Mouse (Mus musculus) liver, embryonic 12.5 days (tissue): ENCODE results near the gene Gm12185. TPM values are rescaled to one million over a fixed set of nuclear protein-coding genes. Genes with fewer than 3 reads are reported as not detected.
A peak's percentile ranks its signal among the peaks of the same experiment; 100 is the strongest.
"Not testable (repeated sequence)": the region's sequence is repeated elsewhere in the genome, so short reads cannot be mapped to it uniquely, and the experiment has no call there.

Experiments
- ATAC-seq: fragments of 200-750 bp; cut with Nextera tagmentation; 2 replicates; pipeline ENCODE4 v1.8.0; 2017; ENCODE audit warnings: moderate number of reproducible peaks, mild to moderate bottlenecking, moderate library complexity
- H3K27ac ChIP-seq: fragments of 300-500 bp; sonication (generic); 2 replicates; pipeline ENCODE4 v1.5.1; 2016; ENCODE audit warnings: mild to moderate bottlenecking
- H3K27me3 ChIP-seq: fragments of 300-500 bp; sonication (generic); replicated peaks from 2 replicates; pipeline ENCODE4 v1.6.1; 2016; ENCODE audit warnings: mild to moderate bottlenecking, moderate library complexity
- H3K36me3 ChIP-seq: fragments of 300-500 bp; sonication (generic); 2 replicates; pipeline ENCODE4 v1.6.1; 2016; ENCODE audit warnings: mild to moderate bottlenecking, moderate library complexity
- H3K4me1 ChIP-seq: fragments of 300-500 bp; sonication (generic); 2 replicates; pipeline ENCODE4 v1.6.1; 2016
- H3K4me2 ChIP-seq: fragments of 300-500 bp; sonication (generic); 2 replicates; pipeline ENCODE4 v1.6.1; 2016; ENCODE audit warnings: mild to moderate bottlenecking, moderate library complexity
- H3K4me3 ChIP-seq: fragments of 300-500 bp; sonication (generic); 2 replicates; pipeline ENCODE4 v1.5.1; 2016; ENCODE audit warnings: mild to moderate bottlenecking, moderate library complexity
- H3K9ac ChIP-seq: fragments of 300-500 bp; sonication (generic); 2 replicates; pipeline ENCODE4 v1.6.1; 2016; ENCODE audit warnings: mild to moderate bottlenecking, moderate library complexity
- H3K9me3 ChIP-seq: fragments of 300-500 bp; sonication (generic); replicated peaks from 2 replicates; pipeline ENCODE4 v1.6.1; 2016; ENCODE audit warnings: mild to moderate bottlenecking, moderate library complexity
- WGBS: fragments of 180-500 bp; shearing (Covaris S2); methylation state at CpG from one replicate; pipeline ENCODE4 v1.1.7; 2016; ENCODE audit not compliant: insufficient replicate concordance; 5-methylcytosine and 5-hydroxymethylcytosine counted together
- polyA plus RNA-seq: library from polyadenylated mRNA; unstranded; fragments of >200 nt; fragmentation: Nextera tagmentation; extraction: Ambion mirVana; gene quantifications from 2 replicates; pipeline ENCODE4 v1.2.1, GENCODE M21; 2016

Gm12185 gene
- polyA plus RNA-seq, 1 experiment from 2014 or later = 0.02 TPM

GRCm38 (mm10) chr11:48978240-48978939, 13.6 kb downstream of the Gm12185 start, which contains the start of gene Olfr56:
TSS of gene Olfr56 (plus strand) at chr11:48978889.
- H3K9ac ChIP-seq, ATAC-seq, H3K4me3 ChIP-seq, H3K27me3 ChIP-seq, H3K36me3 ChIP-seq, H3K4me1 ChIP-seq, H3K27ac ChIP-seq, H3K9me3 ChIP-seq, H3K4me2 ChIP-seq: not testable (repeated sequence)
- no CpG with 5 or more reads among the region's 1 CpGs for WGBS

GRCm38 (mm10) chr11:48974686-48975085, 17.3 kb downstream of the Gm12185 start:
- not testable (repeated sequence) for H3K27me3 ChIP-seq, H3K36me3 ChIP-seq, H3K4me2 ChIP-seq, H3K4me1 ChIP-seq, H3K27ac ChIP-seq, H3K9me3 ChIP-seq, H3K9ac ChIP-seq, H3K4me3 ChIP-seq, ATAC-seq
- WGBS = no CpG with 5 or more reads among the region's 1 CpGs

- H3K4me1 ChIP-seq, H3K36me3 ChIP-seq, H3K27ac ChIP-seq, H3K9ac ChIP-seq, H3K4me3 ChIP-seq, ATAC-seq, H3K27me3 ChIP-seq, H3K9me3 ChIP-seq, H3K4me2 ChIP-seq: not testable (repeated sequence)
- 71% methylated on average over 6 of the region's 6 CpGs for WGBS
Measured at GRCm38 (mm10) chr11:48946090-48946489, 45.9 kb downstream of the Gm12185 start, which contains the start of gene Psme2b. TSS of gene Psme2b (minus strand) at chr11:48946190.

- not testable (repeated sequence) for H3K27ac ChIP-seq, ATAC-seq, H3K36me3 ChIP-seq, H3K4me1 ChIP-seq, H3K27me3 ChIP-seq, H3K9me3 ChIP-seq, H3K4me2 ChIP-seq, H3K9ac ChIP-seq, H3K4me3 ChIP-seq
Measured at GRCm38 (mm10) chr11:48939286-48939685, 52.7 kb downstream of the Gm12185 start.

- H3K27ac ChIP-seq, H3K36me3 ChIP-seq, H3K4me2 ChIP-seq, H3K9me3 ChIP-seq, H3K9ac ChIP-seq, ATAC-seq, H3K4me3 ChIP-seq, H3K4me1 ChIP-seq, H3K27me3 ChIP-seq: not testable (repeated sequence)
- no CpG with 5 or more reads among the region's 3 CpGs for WGBS
Measured at GRCm38 (mm10) chr11:48935291-48935690, 56.7 kb downstream of the Gm12185 start.

- WGBS = 45% methylated on average over 1 of the region's 1 CpGs
- H3K4me3 ChIP-seq, ATAC-seq, H3K4me2 ChIP-seq, H3K27ac ChIP-seq, H3K36me3 ChIP-seq, H3K4me1 ChIP-seq, H3K9me3 ChIP-seq, H3K9ac ChIP-seq, H3K27me3 ChIP-seq: not testable (repeated sequence)
Measured at GRCm38 (mm10) chr11:48933923-48934322, 58.1 kb downstream of the Gm12185 start.

GRCm38 (mm10) chr11:48933422-48933821, 58.6 kb downstream of the Gm12185 start:
- not testable (repeated sequence) for H3K4me3 ChIP-seq, ATAC-seq, H3K9ac ChIP-seq, H3K4me2 ChIP-seq, H3K27ac ChIP-seq, H3K27me3 ChIP-seq, H3K9me3 ChIP-seq, H3K4me1 ChIP-seq, H3K36me3 ChIP-seq
- WGBS = 57% methylated on average over 1 of the region's 1 CpGs

- H3K9ac ChIP-seq, H3K4me2 ChIP-seq, ATAC-seq, H3K36me3 ChIP-seq, H3K4me1 ChIP-seq, H3K4me3 ChIP-seq, H3K27ac ChIP-seq, H3K9me3 ChIP-seq, H3K27me3 ChIP-seq: not testable (repeated sequence)
- 94% methylated on average over 1 of the region's 1 CpGs for WGBS
Measured at GRCm38 (mm10) chr11:48928068-48928467, 64.0 kb downstream of the Gm12185 start.

- not testable (repeated sequence) for H3K36me3 ChIP-seq, H3K4me3 ChIP-seq, H3K9me3 ChIP-seq, H3K27ac ChIP-seq, H3K4me1 ChIP-seq, H3K27me3 ChIP-seq, H3K4me2 ChIP-seq, H3K9ac ChIP-seq, ATAC-seq
Measured at GRCm38 (mm10) chr11:48926437-48926836, 65.6 kb downstream of the Gm12185 start.

GRCm38 (mm10) chr11:48923818-48924217, 68.2 kb downstream of the Gm12185 start:
- not testable (repeated sequence) for H3K36me3 ChIP-seq, H3K27me3 ChIP-seq, H3K9ac ChIP-seq, H3K4me3 ChIP-seq, H3K4me2 ChIP-seq, H3K27ac ChIP-seq, ATAC-seq, H3K4me1 ChIP-seq, H3K9me3 ChIP-seq
- WGBS = 29% methylated on average over 5 of the region's 5 CpGs

- no peaks in the 10 kb centered on the region for H3K36me3 ChIP-seq
- H3K27me3 ChIP-seq = no peaks in the 10 kb centered on the region
- H3K4me1 ChIP-seq = no peaks in the 10 kb centered on the region
- H3K9ac ChIP-seq = no peak overlapping the region
- no peak overlapping the region for H3K27ac ChIP-seq
- ATAC-seq = no peak
- 70% methylated on average over 3 of the region's 3 CpGs for WGBS
- no peaks in the 10 kb centered on the region for H3K9me3 ChIP-seq
- H3K4me2 ChIP-seq = no peak overlapping the region
- H3K4me3 ChIP-seq = no peak overlapping the region
Measured at GRCm38 (mm10) chr11:48918380-48918779, 73.6 kb downstream of the Gm12185 start.

- Histone ChIP-seq H3K27ac (no peak overlapping the region), H3K4me3 (no peak overlapping the region), H3K36me3 (no peaks in the 10 kb centered on the region), H3K4me1 (peaks cover 3% of the 10 kb centered on the region), H3K4me2 (no peak overlapping the region), H3K27me3 (no peaks in the 10 kb centered on the region), H3K9me3 (no peaks in the 10 kb centered on the region), H3K9ac (no peak overlapping the region)
- 75% methylated on average over 1 of the region's 1 CpGs for WGBS
- ATAC-seq = no peak
Measured at GRCm38 (mm10) chr11:48913611-48914010, 78.4 kb downstream of the Gm12185 start.

- 0 out of 2 replicates have a peak, but pooled peaks have one; percentile 42 for ATAC-seq
- Histone ChIP-seq H3K36me3 (no peaks in the 10 kb centered on the region), H3K4me2 (no peak overlapping the region), H3K27ac (no peak overlapping the region), H3K9me3 (no peaks in the 10 kb centered on the region), H3K4me1 (peaks cover 10% of the 10 kb centered on the region), H3K27me3 (no peaks in the 10 kb centered on the region), H3K4me3 (no peak overlapping the region), H3K9ac (no peak overlapping the region)
- 6% methylated on average over 1 of the region's 1 CpGs for WGBS
Measured at GRCm38 (mm10) chr11:48908459-48908858, 83.6 kb downstream of the Gm12185 start.
